Mouse (Mus musculus): Measurements from ENCODE around the gene Kdr. TPM values are rescaled to one million over a fixed set of nuclear protein-coding genes. Genes with fewer than 3 reads are reported as not detected.

Kdr gene
- polyA plus RNA-seq, 1 experiment from 2014 or later = 31.6 TPM

- Histone ChIP-seq H3K4me2 (no peak overlapping the region), H3K27me3 (ENCODE audit: control insufficient read depth, insufficient read depth, low read length) (no peaks in the 10 kb centered on the region), H3K9me3 (replicated peaks; ENCODE audit: control insufficient read depth, low read length) (no peaks in the 10 kb centered on the region), H3K4me1 (ENCODE audit: control insufficient read depth, insufficient read depth, low read length) (peaks cover 15% of the 10 kb centered on the region), H3K4me3 (ENCODE audit: low read depth, low read length) (no peak overlapping the region), H3K27ac (ENCODE audit: low read depth, low read length) (no peak overlapping the region), H3K9ac (ENCODE audit: low read depth, low read length) (no peak overlapping the region), H3K36me3 (ENCODE audit: control insufficient read depth, insufficient read depth, low read length) (no peaks in the 10 kb centered on the region)
- ATAC-seq (replicated peaks; ENCODE audit: insufficient number of reproducible peaks, low FRiP score, low TSS enrichment) = no peak
- 72% methylated on average over 7 of the region's 7 CpGs for WGBS (ENCODE audit: insufficient replicate concordance)
Measured at GRCm38 (mm10) chr5:75918139-75918538, 60.1 kb downstream of the Kdr start.

DNA sequence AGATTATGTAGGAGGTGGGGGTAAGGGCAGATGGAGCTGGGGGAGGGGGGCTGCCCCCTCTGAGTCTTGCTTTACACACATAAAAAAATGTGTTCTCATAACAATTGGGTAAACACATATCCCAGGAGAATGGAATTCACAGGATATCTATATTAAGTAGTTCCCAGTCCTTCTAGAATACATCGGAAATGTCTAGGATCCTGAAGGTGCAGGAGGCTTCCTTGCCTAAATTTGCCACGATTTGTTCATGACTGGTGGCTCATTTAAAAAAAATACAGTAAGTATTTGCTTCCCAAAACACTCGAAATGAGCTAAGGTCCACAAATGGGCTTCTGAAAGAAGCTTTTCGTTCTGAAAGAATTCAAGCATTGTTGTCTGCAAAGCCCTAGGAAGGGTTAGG is 61.0 kb downstream of the Kdr start:
- Histone ChIP-seq H3K4me1 (ENCODE audit: control insufficient read depth, insufficient read depth, low read length) (peaks cover 15% of the 10 kb centered on the region), H3K4me2 (no peak overlapping the region), H3K9ac (ENCODE audit: low read depth, low read length) (no peak overlapping the region), H3K27me3 (ENCODE audit: control insufficient read depth, insufficient read depth, low read length) (no peaks in the 10 kb centered on the region), H3K9me3 (replicated peaks; ENCODE audit: control insufficient read depth, low read length) (no peaks in the 10 kb centered on the region), H3K36me3 (ENCODE audit: control insufficient read depth, insufficient read depth, low read length) (no peaks in the 10 kb centered on the region), H3K27ac (ENCODE audit: low read depth, low read length) (no peak overlapping the region), H3K4me3 (ENCODE audit: low read depth, low read length) (no peak overlapping the region)
- no peak for ATAC-seq (replicated peaks; ENCODE audit: insufficient number of reproducible peaks, low FRiP score, low TSS enrichment)
- WGBS (ENCODE audit: insufficient replicate concordance) = 66% methylated on average over 4 of the region's 4 CpGs

DNA sequence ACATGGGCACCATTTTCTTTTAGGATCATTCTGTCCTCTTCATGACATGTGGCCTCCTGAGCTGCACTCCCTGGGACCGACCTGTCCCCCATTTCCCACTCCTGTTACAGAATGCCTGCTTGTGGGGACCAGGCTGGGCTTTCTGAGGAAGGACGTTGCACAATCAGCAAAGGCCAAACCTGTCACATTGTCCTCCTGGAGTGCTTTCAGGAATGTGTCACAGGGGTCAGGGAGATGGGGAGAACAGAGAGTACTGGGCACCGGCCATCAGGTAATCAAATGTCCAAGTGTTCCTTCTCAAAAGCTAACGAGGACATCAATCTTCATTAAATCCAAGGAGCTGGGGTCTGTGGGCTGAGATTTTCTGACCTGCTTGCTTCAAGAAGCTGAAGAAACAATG is 72.2 kb downstream of the Kdr start:
- Histone ChIP-seq H3K36me3 (ENCODE audit: control insufficient read depth, insufficient read depth, low read length) (no peaks in the 10 kb centered on the region), H3K27me3 (ENCODE audit: control insufficient read depth, insufficient read depth, low read length) (no peaks in the 10 kb centered on the region), H3K4me3 (ENCODE audit: low read depth, low read length) (no peak overlapping the region), H3K9ac (ENCODE audit: low read depth, low read length) (no peak overlapping the region), H3K4me2 (no peak overlapping the region), H3K27ac (ENCODE audit: low read depth, low read length) (no peak overlapping the region), H3K4me1 (ENCODE audit: control insufficient read depth, insufficient read depth, low read length) (peaks cover 3% of the 10 kb centered on the region; the same call in 1 of the 2 replicates), H3K9me3 (replicated peaks; ENCODE audit: control insufficient read depth, low read length) (no peaks in the 10 kb centered on the region)
- 48% methylated on average over 4 of the region's 4 CpGs for WGBS (ENCODE audit: insufficient replicate concordance)
- no peak for ATAC-seq (replicated peaks; ENCODE audit: insufficient number of reproducible peaks, low FRiP score, low TSS enrichment)

DNA sequence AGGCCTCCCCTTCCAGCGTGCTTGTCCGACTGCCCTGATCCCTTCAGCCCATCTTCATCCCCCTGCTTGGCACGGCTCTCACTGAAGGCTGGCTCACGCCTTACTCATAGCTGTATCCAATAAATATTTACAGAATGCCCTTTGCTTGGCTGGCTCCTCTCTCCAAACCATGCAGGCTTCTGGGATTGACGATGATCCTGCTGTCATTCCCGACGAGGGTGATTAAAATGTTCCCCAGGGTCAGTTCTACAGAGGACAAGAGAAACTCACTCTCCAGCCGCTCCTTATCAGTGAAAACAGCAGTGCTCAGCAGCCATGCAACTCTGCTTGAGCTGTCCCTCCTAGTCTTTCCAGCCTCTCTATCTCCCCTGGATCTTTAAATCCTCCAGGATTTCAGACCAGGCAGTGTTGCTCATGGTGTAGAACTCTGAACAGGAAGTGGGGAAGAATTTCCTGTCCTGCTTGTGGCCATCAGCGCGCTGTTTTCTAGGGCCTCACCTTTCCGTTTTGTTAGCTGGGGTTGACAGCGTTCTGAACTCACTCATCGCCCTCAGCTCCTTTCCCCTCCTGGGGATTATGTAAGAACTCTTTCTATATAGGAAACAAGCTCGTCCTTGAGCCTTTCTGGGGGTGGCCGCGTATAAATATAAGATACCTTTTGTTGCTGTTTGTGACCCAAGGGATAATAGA is 77.9 kb downstream of the Kdr start:
- H3K4me2 ChIP-seq = peak overlapping the region; percentile 42
- no peaks in the 10 kb centered on the region for H3K9me3 ChIP-seq (replicated peaks; ENCODE audit: control insufficient read depth, low read length)
- H3K4me3 ChIP-seq (ENCODE audit: low read depth, low read length) = no peak overlapping the region
- peak overlapping the region; percentile 23; the same call in 1 of the 2 replicates for H3K27ac ChIP-seq (ENCODE audit: low read depth, low read length)
- H3K36me3 ChIP-seq (ENCODE audit: control insufficient read depth, insufficient read depth, low read length) = no peaks in the 10 kb centered on the region
- 14% methylated on average over 16 of the region's 16 CpGs for WGBS (ENCODE audit: insufficient replicate concordance)
- ATAC-seq (replicated peaks; ENCODE audit: insufficient number of reproducible peaks, low FRiP score, low TSS enrichment) = no peak
- H3K9ac ChIP-seq (ENCODE audit: low read depth, low read length) = peak overlapping the region; percentile 24; the same call in 1 of the 2 replicates
- H3K27me3 ChIP-seq (ENCODE audit: control insufficient read depth, insufficient read depth, low read length) = no peaks in the 10 kb centered on the region
- H3K4me1 ChIP-seq (ENCODE audit: control insufficient read depth, insufficient read depth, low read length) = peaks cover 18% of the 10 kb centered on the region

- ATAC-seq (replicated peaks; ENCODE audit: insufficient number of reproducible peaks, low FRiP score, low TSS enrichment) = no peak
- H3K9me3 ChIP-seq (replicated peaks; ENCODE audit: control insufficient read depth, low read length) = no peaks in the 10 kb centered on the region
- no peak overlapping the region for H3K4me3 ChIP-seq (ENCODE audit: low read depth, low read length)
- H3K9ac ChIP-seq (ENCODE audit: low read depth, low read length) = no peak overlapping the region
- no peaks in the 10 kb centered on the region for H3K36me3 ChIP-seq (ENCODE audit: control insufficient read depth, insufficient read depth, low read length)
- peaks cover 7% of the 10 kb centered on the region for H3K4me1 ChIP-seq (ENCODE audit: control insufficient read depth, insufficient read depth, low read length)
- no peaks in the 10 kb centered on the region for H3K27me3 ChIP-seq (ENCODE audit: control insufficient read depth, insufficient read depth, low read length)
- H3K27ac ChIP-seq (ENCODE audit: low read depth, low read length) = no peak overlapping the region
- no peak overlapping the region for H3K4me2 ChIP-seq
- WGBS (ENCODE audit: insufficient replicate concordance) = 84% methylated on average over 3 of the region's 3 CpGs
Measured at GRCm38 (mm10) chr5:75895351-75895750, 82.9 kb downstream of the Kdr start.

- Histone ChIP-seq H3K27me3 (ENCODE audit: control insufficient read depth, insufficient read depth, low read length) (no peaks in the 10 kb centered on the region), H3K9me3 (replicated peaks; ENCODE audit: control insufficient read depth, low read length) (no peaks in the 10 kb centered on the region), H3K36me3 (ENCODE audit: control insufficient read depth, insufficient read depth, low read length) (no peaks in the 10 kb centered on the region), H3K9ac (ENCODE audit: low read depth, low read length) (no peak overlapping the region), H3K4me1 (ENCODE audit: control insufficient read depth, insufficient read depth, low read length) (no peaks in the 10 kb centered on the region), H3K4me2 (no peak overlapping the region), H3K27ac (ENCODE audit: low read depth, low read length) (no peak overlapping the region), H3K4me3 (ENCODE audit: low read depth, low read length) (no peak overlapping the region)
- WGBS (ENCODE audit: insufficient replicate concordance) = 57% methylated on average over 6 of the region's 6 CpGs
- ATAC-seq (replicated peaks; ENCODE audit: insufficient number of reproducible peaks, low FRiP score, low TSS enrichment) = no peak
Measured at GRCm38 (mm10) chr5:75892956-75893471, 85.2 kb downstream of the Kdr start.

Small RNA genes lying within 50 kb of the gene (microRNA-seq; reads per million reads assigned to microRNA genes)
- gene Gm25374 (ENCODE audit: borderline number of aligned reads) = not detected

Other genes with a start within 250 kb of the Kdr start
- 21.2 and 28.5 TPM in 2 replicates for gene Srd5a3, start 161.8 kb upstream of the Kdr start, polyA plus RNA-seq (2014; fragmentation: Nextera tagmentation; extraction: Ambion mirVana)
- gene Tmem165, start 205.4 kb upstream of the Kdr start, polyA plus RNA-seq (2014; fragmentation: Nextera tagmentation; extraction: Ambion mirVana) = 87.6 and 88.4 TPM in 2 replicates